Mouse (Mus musculus) stomach, postnatal 0 days (tissue): Measurements from ENCODE around the gene Dlg2. TPM values are rescaled to one million over a fixed set of nuclear protein-coding genes. Genes with fewer than 3 reads are reported as not detected.

Source experiments
- ATAC-seq: fragments of 200-750 bp; cut with Nextera tagmentation; 2 replicates; pipeline ENCODE4 v1.8.0; 2017; ENCODE audit not compliant: low FRiP score, low TSS enrichment
- DNase-seq: peaks from one replicate; pipeline ENCODE4 v3.0.0-alpha.2; 2016; ENCODE audit warnings: low spot score
- H3K27ac ChIP-seq: fragments of 300-500 bp; sonication (generic); replicated peaks from 2 replicates; pipeline ENCODE4 v1.5.1; 2014; ENCODE audit warnings: mild to moderate bottlenecking, control low read depth
- H3K27me3 ChIP-seq: fragments of 300-500 bp; sonication (generic); 2 replicates; pipeline ENCODE4 v1.6.1; 2014; ENCODE audit warnings: low read length; ENCODE audit not compliant: control insufficient read depth, insufficient read depth
- H3K36me3 ChIP-seq: fragments of 300-500 bp; sonication (generic); 2 replicates; pipeline ENCODE4 v1.6.1; 2014; ENCODE audit warnings: low read length, mixed read lengths; ENCODE audit not compliant: control insufficient read depth, insufficient read depth
- H3K4me1 ChIP-seq: fragments of 300-500 bp; sonication (generic); replicated peaks from 2 replicates; pipeline ENCODE4 v1.6.1; 2014; ENCODE audit warnings: antibody characterized with exemption; ENCODE audit not compliant: control insufficient read depth, insufficient read depth
- H3K4me2 ChIP-seq: fragments of 300-500 bp; sonication (generic); replicated peaks from 2 replicates; pipeline ENCODE4 v1.6.1; 2014; ENCODE audit warnings: low read depth, mild to moderate bottlenecking, control low read depth, moderate library complexity
- H3K4me3 ChIP-seq: fragments of 300-500 bp; sonication (generic); 2 replicates; pipeline ENCODE4 v1.5.1; 2014; ENCODE audit warnings: low read depth, low read length, control low read depth
- H3K9ac ChIP-seq: fragments of 300-500 bp; sonication (generic); 2 replicates; pipeline ENCODE4 v1.6.1; 2014; ENCODE audit warnings: mild to moderate bottlenecking, low read length, control low read depth, mixed read lengths
- H3K9me3 ChIP-seq: fragments of 300-500 bp; sonication (generic); 2 replicates; pipeline ENCODE4 v1.6.1; 2016; ENCODE audit warnings: low read length; ENCODE audit not compliant: control insufficient read depth
- CTCF ChIP-seq: IDR thresholded peaks from 2 replicates; pipeline ENCODE4 v1.5.1; 2016; ENCODE audit warnings: antibody characterized with exemption, low read depth, mild to moderate bottlenecking, moderate library complexity
- EP300 ChIP-seq: optimal IDR thresholded peaks from 2 replicates; pipeline ENCODE3; 2016; ENCODE audit warnings: antibody characterized with exemption
- WGBS: fragments of 180-500 bp; shearing (Covaris S2); extraction: QIAGEN DNeasy Blood & Tissue Kit; methylation state at CpG from one replicate; pipeline ENCODE4 v1.1.7; 2014; 5-methylcytosine and 5-hydroxymethylcytosine counted together
- polyA plus RNA-seq: library from polyadenylated mRNA; unstranded; fragments of >200 nt; fragmentation: Nextera tagmentation; extraction: Ambion mirVana; gene quantifications from 2 replicates; pipeline ENCODE4 v1.2.1, GENCODE M21; 2015

The Dlg2 gene
- polyA plus RNA-seq, 1 experiment from 2014 or later, result 12.8 TPM

GRCm38 (mm10) chr7:92280925-92281324 is 1804.5 kb downstream of the Dlg2 start:
- Histone ChIP-seq H3K9me3 (no peaks in the 10 kb centered on the region), H3K27me3 (no peaks in the 10 kb centered on the region), H3K4me3 (no peak overlapping the region), H3K4me2 (no peak overlapping the region), H3K9ac (no peak overlapping the region), H3K4me1 (no peaks in the 10 kb centered on the region), H3K27ac (no peak overlapping the region), H3K36me3 (no peaks in the 10 kb centered on the region)
- WGBS, result 25% methylated on average over 7 of the region's 7 CpGs
- no peak for DNase-seq
- no peak for ATAC-seq
- TF ChIP-seq CTCF, result no peak
- no peak for TF ChIP-seq EP300

DNA sequence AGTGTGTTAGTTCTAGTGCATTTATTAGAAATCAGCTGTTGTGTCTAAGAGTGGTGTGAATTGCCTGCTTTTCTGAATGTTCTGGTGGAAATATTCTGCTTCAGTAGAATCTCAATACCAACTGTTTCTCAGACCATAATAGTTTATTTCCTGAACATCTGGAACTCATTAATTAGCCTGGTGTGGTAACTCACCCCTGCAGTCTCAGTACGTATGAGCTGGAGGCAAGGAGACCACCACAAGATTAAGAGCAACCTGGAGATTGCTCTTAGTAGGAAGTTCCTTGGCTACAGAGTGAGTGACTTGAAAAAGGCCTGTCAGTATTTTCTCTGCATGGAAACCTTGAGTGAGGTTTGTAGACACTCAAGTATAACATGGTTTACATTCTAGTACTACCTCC is 1810.6 kb downstream of the Dlg2 start:
- Histone ChIP-seq H3K4me3 (no peak overlapping the region), H3K4me1 (no peaks in the 10 kb centered on the region), H3K9me3 (no peaks in the 10 kb centered on the region), H3K36me3 (no peaks in the 10 kb centered on the region), H3K9ac (no peak overlapping the region), H3K27me3 (no peaks in the 10 kb centered on the region), H3K27ac (no peak overlapping the region), H3K4me2 (no peak overlapping the region)
- WGBS, result 40% methylated on average over 1 of the region's 1 CpGs
- TF ChIP-seq CTCF (no peak), EP300 (no peak)
- DNase-seq (no peak), ATAC-seq (no peak)

DNA sequence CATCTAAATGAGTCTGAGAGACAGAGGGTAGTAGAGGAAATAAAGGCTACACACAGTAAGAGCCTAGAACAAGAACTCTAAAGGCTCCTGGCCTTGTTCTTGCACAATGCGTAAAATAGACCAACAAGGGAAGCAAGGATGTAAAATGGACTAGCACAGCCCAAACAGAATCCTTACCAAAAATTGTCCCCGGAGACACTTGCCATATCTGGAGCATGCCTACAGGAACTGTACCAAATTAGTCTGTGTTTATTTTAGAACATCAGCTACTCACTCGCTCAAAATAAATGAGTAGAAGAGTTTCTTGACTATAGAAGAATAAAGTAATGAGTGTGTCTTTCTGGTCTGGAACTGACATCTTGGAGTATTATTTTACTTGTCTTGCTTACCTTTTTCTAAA is 1812.3 kb downstream of the Dlg2 start:
- 81% methylated on average over 3 of the region's 3 CpGs for WGBS
- H3K4me1 ChIP-seq, result no peaks in the 10 kb centered on the region
- ATAC-seq (no peak), DNase-seq (no peak)
- H3K36me3 ChIP-seq, result no peaks in the 10 kb centered on the region
- no peak overlapping the region for H3K27ac ChIP-seq
- no peaks in the 10 kb centered on the region for H3K27me3 ChIP-seq
- no peak overlapping the region for H3K4me2 ChIP-seq
- H3K9ac ChIP-seq, result no peak overlapping the region
- H3K9me3 ChIP-seq, result no peaks in the 10 kb centered on the region
- TF ChIP-seq EP300 (no peak), CTCF (no peak)
- no peak overlapping the region for H3K4me3 ChIP-seq

- ATAC-seq (no peak), DNase-seq (no peak)
- H3K4me1 ChIP-seq, result no peaks in the 10 kb centered on the region
- no peak for TF ChIP-seq CTCF
- no peak for TF ChIP-seq EP300
- H3K36me3 ChIP-seq, result no peaks in the 10 kb centered on the region
- H3K4me3 ChIP-seq, result no peak overlapping the region
- no peak overlapping the region for H3K4me2 ChIP-seq
- WGBS, result 77% methylated on average over 8 of the region's 8 CpGs
- no peak overlapping the region for H3K9ac ChIP-seq
- H3K27ac ChIP-seq, result no peak overlapping the region
- H3K9me3 ChIP-seq, result no peaks in the 10 kb centered on the region
- H3K27me3 ChIP-seq, result no peaks in the 10 kb centered on the region
These were observed 1816.5 kb downstream of the Dlg2 start for GRCm38 (mm10) chr7:92292918-92293518.

GRCm38 (mm10) chr7:92301046-92301445 is 1824.6 kb downstream of the Dlg2 start:
- H3K4me2 ChIP-seq, result no peak overlapping the region
- TF ChIP-seq CTCF (no peak), EP300 (no peak)
- no peaks in the 10 kb centered on the region for H3K9me3 ChIP-seq
- H3K4me3 ChIP-seq, result no peak overlapping the region
- H3K4me1 ChIP-seq, result no peaks in the 10 kb centered on the region
- no peak overlapping the region for H3K27ac ChIP-seq
- DNase-seq (no peak), ATAC-seq (no peak)
- WGBS, result 49% methylated on average over 2 of the region's 2 CpGs
- H3K36me3 ChIP-seq, result no peaks in the 10 kb centered on the region
- H3K27me3 ChIP-seq, result no peaks in the 10 kb centered on the region
- no peak overlapping the region for H3K9ac ChIP-seq

- no peak for ATAC-seq
These were observed 1831.2 kb downstream of the Dlg2 start for GRCm38 (mm10) chr7:92307634-92308033.

More at GRCm38 (mm10) chr7:92307634-92308033, 1831.2 kb downstream of the Dlg2 start:
- H3K4me3 ChIP-seq, result no peak overlapping the region
- no peak for TF ChIP-seq CTCF
- TF ChIP-seq EP300, result no peak
- no peak for DNase-seq
- H3K4me1 ChIP-seq, result no peaks in the 10 kb centered on the region
- no peaks in the 10 kb centered on the region for H3K36me3 ChIP-seq
- WGBS, result 85% methylated on average over 2 of the region's 2 CpGs
- no peaks in the 10 kb centered on the region for H3K9me3 ChIP-seq
- no peaks in the 10 kb centered on the region for H3K27me3 ChIP-seq
- H3K9ac ChIP-seq, result no peak overlapping the region
- no peak overlapping the region for H3K4me2 ChIP-seq
- no peak overlapping the region for H3K27ac ChIP-seq
